Mouse (Mus musculus): ENCODE results near the gene Itga10. TPM values are rescaled to one million over a fixed set of nuclear protein-coding genes. Genes with fewer than 3 reads are reported as not detected.

The Itga10 gene
- total and polyA plus RNA-seq, 3 experiments, result 0.36 to 1.2 (median 1.0) TPM

DNA sequence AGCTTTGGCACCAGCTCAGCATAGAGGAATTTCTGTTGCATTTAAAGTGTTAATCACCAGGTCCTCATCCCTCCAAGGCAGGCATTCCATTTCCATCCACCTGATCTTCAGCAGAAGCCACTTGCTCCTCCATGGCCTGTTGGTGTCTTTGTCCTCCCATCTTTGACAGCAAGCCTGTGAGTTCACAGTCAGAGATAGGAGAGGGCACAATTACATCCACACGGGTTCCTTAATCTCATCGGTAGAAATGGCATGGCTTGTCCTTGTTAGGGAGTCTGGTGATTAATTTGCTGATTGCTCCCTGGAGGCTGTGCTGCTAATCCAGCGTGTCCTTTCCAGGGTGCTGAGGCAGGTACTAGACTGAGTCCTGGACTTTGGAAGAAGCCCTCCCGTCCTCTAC lies 28.1 kb downstream of the Itga10 start:
- in situ Hi-C loops (cut with MboI; ENCODE audit: low pct_ligation_motif_present, low pct_unique_long_range_greater_than_20kb, low sequenced_read_pairs), result no loop called here
- H3K79me2 ChIP-seq (replicated peaks; ENCODE audit: control insufficient read depth, extremely low read depth, insufficient read depth, poor library complexity, severe bottlenecking), result no peaks in the 10 kb centered on the region
- H3K27ac ChIP-seq (ENCODE audit: insufficient read depth, low read depth), result peak overlapping the region; percentile 41
- no peak overlapping the region for H3K9ac ChIP-seq (ENCODE audit: insufficient read depth, low read depth)
- H3K36me3 ChIP-seq (replicated peaks in 1 of 2; ENCODE audit: control insufficient read depth in 1 of 2, insufficient read depth in 1 of 2, low read length in 1 of 2), result no peaks in the 10 kb centered on the region
- H3K9me3 ChIP-seq (replicated peaks; ENCODE audit: low read length), result no peaks in the 10 kb centered on the region
- dilution Hi-C loops (cut with MboI; ENCODE audit: extremely low pct_ligation_motif_present, extremely low pct_unique_long_range_greater_than_20kb, low sequenced_read_pairs), result no loop called here
- DNase-seq (ENCODE audit: extremely low read depth), result no peak
- no peak overlapping the region for H3K4me2 ChIP-seq (ENCODE audit: insufficient read depth, low read depth, poor library complexity, severe bottlenecking)
- TF ChIP-seq TBP (conservative IDR thresholded peaks at IDR 0.05; ENCODE audit: low read depth, low read length), result no peak
- H3K27me3 ChIP-seq (replicated peaks), result peaks cover 12% of the 10 kb centered on the region
- H3K4me3 ChIP-seq (replicated peaks in 1 of 3; ENCODE audit: low read depth in 2 of 3, low read length in 2 of 3, poor library complexity in 1 of 3), result no peak overlapping the region
- H3K4me1 ChIP-seq (ENCODE audit: control insufficient read depth in 1 of 2, insufficient read depth in 2 of 2), result peaks cover 25 to 50% of the 10 kb centered on the region in 2 experiments

DNA sequence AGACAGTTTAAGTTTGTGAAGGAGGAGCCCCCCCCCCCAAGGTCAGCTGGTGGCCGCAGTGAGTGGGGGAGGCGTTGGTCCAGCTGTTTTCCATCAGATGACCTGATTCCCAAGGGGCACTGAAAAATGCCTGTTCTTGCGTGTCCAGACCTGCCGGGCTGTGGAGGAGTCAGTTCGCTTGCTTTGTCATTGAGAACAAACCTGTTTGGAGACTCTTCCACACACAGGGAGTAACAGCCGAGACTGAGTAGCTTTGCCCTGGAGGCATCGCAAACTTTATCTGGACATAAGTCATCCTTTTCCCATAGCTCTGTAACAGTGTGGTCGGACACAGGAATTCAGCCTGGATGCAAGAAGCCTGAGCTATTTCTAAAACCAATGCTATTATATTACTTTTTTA lies 29.1 kb downstream of the Itga10 start:
- Histone ChIP-seq H3K4me1 (ENCODE audit: control insufficient read depth in 1 of 2, insufficient read depth in 2 of 2) (peaks cover 30 to 58% of the 10 kb centered on the region in 2 experiments), H3K9ac (ENCODE audit: insufficient read depth, low read depth) (peak overlapping the region; percentile 37), H3K4me2 (ENCODE audit: insufficient read depth, low read depth, poor library complexity, severe bottlenecking) (peak overlapping the region; percentile 63), H3K9me3 (replicated peaks; ENCODE audit: low read length) (no peaks in the 10 kb centered on the region), H3K27ac (ENCODE audit: insufficient read depth, low read depth) (peak overlapping the region; percentile 66), H3K4me3 (replicated peaks in 1 of 3; ENCODE audit: low read depth in 2 of 3, low read length in 2 of 3, poor library complexity in 1 of 3) (no peak overlapping the region), H3K79me2 (replicated peaks; ENCODE audit: control insufficient read depth, extremely low read depth, insufficient read depth, poor library complexity, severe bottlenecking) (no peaks in the 10 kb centered on the region), H3K36me3 (replicated peaks in 1 of 2; ENCODE audit: control insufficient read depth in 1 of 2, insufficient read depth in 1 of 2, low read length in 1 of 2) (no peaks in the 10 kb centered on the region), H3K27me3 (replicated peaks) (peaks cover 12% of the 10 kb centered on the region)
- in situ Hi-C loops (cut with MboI; ENCODE audit: low pct_ligation_motif_present, low pct_unique_long_range_greater_than_20kb, low sequenced_read_pairs) (no loop called here), dilution Hi-C loops (cut with MboI; ENCODE audit: extremely low pct_ligation_motif_present, extremely low pct_unique_long_range_greater_than_20kb, low sequenced_read_pairs) (no loop called here)
- no peak for DNase-seq (ENCODE audit: extremely low read depth)
- TF ChIP-seq CTCF (conservative IDR thresholded peaks at IDR 0.05 in 1 of 2, IDR thresholded peaks at IDR 0.05 in 1 of 2; ENCODE audit: low read depth in 2 of 2, low read length in 2 of 2) (no peak), NRF1 (IDR thresholded peaks at IDR 0.05; ENCODE audit: low read depth, low read length) (no peak), MXI1 (IDR thresholded peaks at IDR 0.05; ENCODE audit: low read depth, low read length) (0 out of 2 replicates have a peak, but pooled peaks have one; percentile 30), SMC3 (IDR thresholded peaks at IDR 0.05; ENCODE audit: low read depth, low read length) (no peak), ZNF384 (IDR thresholded peaks at IDR 0.05; ENCODE audit: low read depth, low read length) (no peak), POLR2A (IDR thresholded peaks at IDR 0.05; ENCODE audit: low read depth, low read length) (no peak), HCFC1 (IDR thresholded peaks at IDR 0.05; ENCODE audit: low read depth, low read length) (no peak), MAFK (IDR thresholded peaks at IDR 0.05; ENCODE audit: insufficient replicate concordance, low read length) (no peak), JUN (IDR thresholded peaks at IDR 0.05; ENCODE audit: insufficient read depth, low read depth, low read length) (no peak), POLR2AphosphoS2 (IDR thresholded peaks at IDR 0.05; ENCODE audit: low read depth, low read length) (0 out of 2 replicates have a peak, but pooled peaks have one; percentile 25), MAX (IDR thresholded peaks at IDR 0.05; ENCODE audit: low read length) (no peak), KAT2A (IDR thresholded peaks at IDR 0.05; ENCODE audit: insufficient replicate concordance, low read length) (0 out of 2 replicates have a peak, but pooled peaks have one; percentile 74), JUND (conservative IDR thresholded peaks at IDR 0.05; ENCODE audit: low read depth, low read length) (no peak), RAD21 (IDR thresholded peaks at IDR 0.05; ENCODE audit: low read depth, low read length) (no peak), UBTF (IDR thresholded peaks at IDR 0.05; ENCODE audit: low read depth, low read length) (no peak), CHD1 (IDR thresholded peaks at IDR 0.05; ENCODE audit: low read depth, low read length) (peak; percentile 98), MEF2A (IDR thresholded peaks at IDR 0.05; ENCODE audit: borderline replicate concordance, low read depth, low read length) (0 out of 2 replicates have a peak, but pooled peaks have one; percentile 47), USF2 (conservative IDR thresholded peaks at IDR 0.05; ENCODE audit: low read depth, low read length) (0 out of 2 replicates have a peak, but pooled peaks have one; percentile 9), ZKSCAN1 (IDR thresholded peaks at IDR 0.05; ENCODE audit: borderline replicate concordance, low read depth, low read length) (no peak), CHD2 (IDR thresholded peaks at IDR 0.05; ENCODE audit: low read length) (peak; percentile 87), ZMIZ1 (IDR thresholded peaks at IDR 0.05; ENCODE audit: low read depth, low read length) (no peak), MYC (IDR thresholded peaks at IDR 0.05; ENCODE audit: low read depth, low read length) (no peak), NELFE (IDR thresholded peaks at IDR 0.05; ENCODE audit: low read depth, low read length) (no peak; the same call in 1 of the 2 replicates), E2F4 (IDR thresholded peaks at IDR 0.05; ENCODE audit: insufficient replicate concordance, low read depth, low read length) (no peak), RCOR1 (conservative IDR thresholded peaks at IDR 0.05; ENCODE audit: low read depth, low read length) (0 out of 2 replicates have a peak, but pooled peaks have one; percentile 43), ELF1 (IDR thresholded peaks at IDR 0.05; ENCODE audit: low read depth, low read length) (no peak), PAX5 (IDR thresholded peaks at IDR 0.05; ENCODE audit: low read length) (no peak), TCF12 (IDR thresholded peaks at IDR 0.05; ENCODE audit: low read depth, low read length) (peak; percentile 98), ZC3H11A (IDR thresholded peaks at IDR 0.05; ENCODE audit: low read depth, low read length) (no peak), EP300 (IDR thresholded peaks at IDR 0.05; ENCODE audit: low read length) (peak; percentile 81), SIN3A (IDR thresholded peaks at IDR 0.05; ENCODE audit: low read length) (peak; percentile 89), GABPA (IDR thresholded peaks at IDR 0.05; ENCODE audit: insufficient replicate concordance, low read depth, low read length) (no peak), BHLHE40 (IDR thresholded peaks at IDR 0.05; ENCODE audit: low read depth, low read length) (peak; percentile 66; the same call in 1 of the 2 replicates)

Measured in CH12.LX (cell line).